Mouse (Mus musculus) ES-E14 (cell line): ENCODE data around the gene Hipk4. TPM values are rescaled to one million over a fixed set of nuclear protein-coding genes. Genes with fewer than 3 reads are reported as not detected.

Experiments
- DNase-seq: peaks from one replicate; pipeline ENCODE4 v3.0.0-alpha.2; 2013; ENCODE audit warnings: low read depth, low spot score
- H3K27ac ChIP-seq: 2 replicates; pipeline ENCODE4 v1.5.1; 2012; ENCODE audit warnings: low read depth, mild to moderate bottlenecking, low read length, moderate library complexity, mixed read lengths; ENCODE audit not compliant: poor library complexity, insufficient read depth, severe bottlenecking
- H3K36me3 ChIP-seq: 2 replicates; pipeline ENCODE4 v1.6.1; 2012; ENCODE audit warnings: mild to moderate bottlenecking, low read length, moderate library complexity, mixed read lengths; ENCODE audit not compliant: control insufficient read depth, poor library complexity, insufficient read depth, severe bottlenecking
- H3K4me1 ChIP-seq, 2 experiments: fragments of 150-350 bp in 1 of 2; sonication (generic) in 1 of 2; 2 replicates each; pipeline ENCODE4 v1.6.1; 2012; ENCODE audit warnings: low read length in 2 of 2, mild to moderate bottlenecking in 1 of 2, mixed read lengths in 1 of 2; ENCODE audit not compliant: control insufficient read depth in 2 of 2, insufficient read depth in 2 of 2, poor library complexity in 1 of 2
- H3K4me3 ChIP-seq, 2 experiments: fragments of 150-350 bp in 1 of 2; sonication (generic) in 1 of 2; 2 replicates each; pipeline ENCODE4 v1.5.1; 2012; ENCODE audit warnings: low read length in 2 of 2, low read depth in 1 of 2, mild to moderate bottlenecking in 1 of 2, mixed read lengths in 1 of 2; ENCODE audit not compliant: insufficient read depth in 1 of 2, poor library complexity in 1 of 2, severe bottlenecking in 1 of 2
- H3K9ac ChIP-seq: 2 replicates; pipeline ENCODE4 v1.6.1; 2012; ENCODE audit warnings: low read depth, mild to moderate bottlenecking, low read length, mixed read lengths; ENCODE audit not compliant: poor library complexity, insufficient read depth, severe bottlenecking
- H3K9me3 ChIP-seq: fragments of 150-350 bp; sonication (generic); 2 replicates; pipeline ENCODE4 v1.6.1; 2012; ENCODE audit warnings: low read depth, mild to moderate bottlenecking, low read length; ENCODE audit not compliant: control insufficient read depth, insufficient read depth
- CHD2 ChIP-seq: IDR thresholded peaks from 2 replicates; pipeline ENCODE4 v1.6.1; 2014; ENCODE audit warnings: mild to moderate bottlenecking, low read depth, low read length, inconsistent platforms
- HCFC1 ChIP-seq: IDR thresholded peaks from 2 replicates; pipeline ENCODE4 v1.6.1; 2012; ENCODE audit warnings: low read length, inconsistent platforms, borderline replicate concordance; ENCODE audit not compliant: insufficient read depth
- MAFK ChIP-seq: IDR thresholded peaks from 2 replicates; pipeline ENCODE4 v1.6.1; 2014; ENCODE audit warnings: mild to moderate bottlenecking, low read depth, low read length, inconsistent platforms; ENCODE audit not compliant: insufficient read depth
- ZC3H11A ChIP-seq: IDR thresholded peaks from 2 replicates; pipeline ENCODE4 v1.6.1; 2012; ENCODE audit warnings: low read depth, mild to moderate bottlenecking, inconsistent platforms, low read length, borderline replicate concordance
- ZNF384 ChIP-seq: IDR thresholded peaks from 2 replicates; pipeline ENCODE4 v1.6.1; 2012; ENCODE audit warnings: low read depth, low read length, inconsistent platforms
- in situ Hi-C, 2 experiments: fragments of 600-800 bp; cut with MboI; formaldehyde crosslinking; loops; one replicate each; pipeline ENCODE4 v1.15.1; 2025; ENCODE audit warnings: low sequenced_read_pairs in 2 of 2, inconsistent platforms in 1 of 2; ENCODE audit not compliant: unreplicated experiment in 2 of 2
- total RNA-seq: library from RNA; depleted of rRNA; stranded (reverse); fragments of 300-350 nt; gene quantifications from 2 replicates; pipeline ENCODE4 v1.2.3, GENCODE M21; 2012

Hipk4 gene
- total RNA-seq, 1 experiment, result 1.7 TPM

DNA sequence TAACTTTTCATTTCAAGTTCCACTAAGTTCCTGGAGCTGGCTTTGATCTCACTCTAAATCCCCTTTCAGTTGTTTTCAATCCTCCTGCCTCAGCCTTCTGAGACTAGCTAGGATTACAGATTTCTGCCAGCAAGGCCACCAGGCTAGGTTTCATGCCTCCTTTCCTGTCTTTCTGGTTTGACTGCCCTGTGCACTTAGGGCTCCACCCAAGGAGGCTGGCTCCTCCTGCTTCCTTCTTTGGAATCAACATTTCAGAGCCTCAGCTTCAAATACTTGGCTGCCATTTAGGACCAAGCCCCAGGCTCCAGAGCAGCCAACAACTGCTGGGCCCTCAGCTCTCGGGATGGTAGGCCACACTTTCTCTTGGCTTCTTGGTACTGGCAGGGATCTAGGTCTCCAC is 2.5 kb upstream of the Hipk4 start:
- no peak for DNase-seq
- Histone ChIP-seq H3K9ac (peak overlapping the region; percentile 49), H3K4me3 (peak overlapping the region in 1 of 2 experiments; percentile 34; a peak in 1 of 4 replicates)

DNA sequence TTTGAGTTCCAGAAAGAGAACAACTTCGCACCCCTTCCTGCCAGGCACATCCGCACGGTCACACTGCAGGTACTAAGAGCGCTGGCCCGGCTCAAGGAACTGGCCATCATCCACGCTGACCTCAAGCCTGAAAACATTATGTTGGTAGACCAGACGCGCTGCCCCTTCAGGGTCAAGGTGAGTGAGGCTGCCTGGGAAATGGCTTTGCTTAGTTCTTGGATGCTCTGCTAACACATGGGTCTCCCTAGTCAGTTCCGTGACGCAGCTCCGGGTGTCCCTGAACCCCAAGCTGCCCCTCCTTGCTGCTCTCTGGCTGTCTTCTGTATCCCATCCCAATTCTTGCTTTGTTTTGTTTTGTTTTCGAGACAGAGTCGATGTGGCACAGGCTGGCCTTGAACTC is 738 bp downstream of the Hipk4 start:
- no peak overlapping the region for H3K27ac ChIP-seq
- in situ Hi-C loops, result no loop called here
- no peaks in the 10 kb centered on the region; the same call in 1 of the 2 replicates for H3K36me3 ChIP-seq
- DNase-seq, result no peak
- H3K9ac ChIP-seq, result no peak overlapping the region
- peaks cover 9 to 28% of the 10 kb centered on the region in 2 experiments; a peak in 3 of 4 replicates for H3K4me1 ChIP-seq
- no peak overlapping the region for H3K4me3 ChIP-seq
- no peaks in the 10 kb centered on the region for H3K9me3 ChIP-seq
- TF ChIP-seq HCFC1, result no peak
- TF ChIP-seq ZC3H11A, result no peak
- TF ChIP-seq MAFK, result no peak

More for the DNA sequence above, 2.5 kb upstream of the Hipk4 start:
- peaks cover 6% of the 10 kb centered on the region; the same call in 1 of the 2 replicates for H3K36me3 ChIP-seq
- peak overlapping the region; percentile 93 for H3K27ac ChIP-seq
- peaks cover 7 to 22% of the 10 kb centered on the region in 2 experiments; a peak in 3 of 4 replicates for H3K4me1 ChIP-seq
- TF ChIP-seq ZNF384 (no peak), MAFK (no peak), HCFC1 (no peak), ZC3H11A (no peak), CHD2 (no peak; the same call in 1 of the 2 replicates)
- in situ Hi-C loops, result no loop called here
- no peaks in the 10 kb centered on the region for H3K9me3 ChIP-seq

DNA sequence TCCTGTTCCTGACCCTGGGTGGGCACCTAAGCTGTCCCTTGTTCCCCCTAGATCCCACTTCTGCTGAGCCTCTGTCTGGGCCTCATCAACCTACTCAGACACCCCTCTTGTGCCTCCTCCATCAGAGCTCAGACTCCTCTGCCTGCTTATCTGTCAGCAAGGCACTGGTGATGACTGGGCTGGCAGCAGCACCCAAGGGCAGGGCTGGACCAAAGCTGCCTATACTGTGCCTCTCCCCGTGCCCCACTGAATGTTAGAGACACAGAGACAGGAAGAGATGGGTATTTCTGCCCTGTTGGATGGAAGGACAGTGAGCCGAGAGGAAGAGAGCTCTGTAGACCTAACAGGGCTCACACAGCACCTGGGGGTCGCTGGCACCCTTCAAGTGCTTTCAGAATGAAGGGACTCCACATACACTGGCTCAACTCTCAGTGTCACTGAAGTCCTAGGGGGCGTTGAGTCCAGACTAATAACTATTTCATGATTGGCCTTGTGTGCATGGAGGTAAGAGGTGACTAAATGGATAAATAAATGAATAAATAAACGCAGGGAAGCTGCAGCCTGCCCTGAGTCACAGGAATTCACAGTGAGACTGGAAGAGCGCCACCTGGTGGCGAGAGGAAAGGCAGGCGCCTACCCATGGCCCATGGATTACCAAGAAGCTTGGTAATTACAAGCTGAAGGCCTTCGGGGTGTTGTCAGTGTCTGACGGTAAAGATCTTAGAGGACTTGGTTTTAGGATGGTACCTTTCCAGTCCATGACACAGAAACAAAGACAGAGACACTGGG is 3.2 kb downstream of the Hipk4 start:
- peak; percentile 70 for DNase-seq
- in situ Hi-C loops, result no loop called here
- Histone ChIP-seq H3K36me3 (peaks cover 3% of the 10 kb centered on the region; the same call in 1 of the 2 replicates), H3K4me3 (no peak overlapping the region), H3K4me1 (peaks cover 5 to 26% of the 10 kb centered on the region in 2 experiments; a peak in 3 of 4 replicates), H3K9ac (no peak overlapping the region), H3K27ac (no peak overlapping the region), H3K9me3 (no peaks in the 10 kb centered on the region)
- TF ChIP-seq HCFC1 (no peak), ZC3H11A (no peak), MAFK (no peak), ZNF384 (no peak), CHD2 (no peak)

DNA sequence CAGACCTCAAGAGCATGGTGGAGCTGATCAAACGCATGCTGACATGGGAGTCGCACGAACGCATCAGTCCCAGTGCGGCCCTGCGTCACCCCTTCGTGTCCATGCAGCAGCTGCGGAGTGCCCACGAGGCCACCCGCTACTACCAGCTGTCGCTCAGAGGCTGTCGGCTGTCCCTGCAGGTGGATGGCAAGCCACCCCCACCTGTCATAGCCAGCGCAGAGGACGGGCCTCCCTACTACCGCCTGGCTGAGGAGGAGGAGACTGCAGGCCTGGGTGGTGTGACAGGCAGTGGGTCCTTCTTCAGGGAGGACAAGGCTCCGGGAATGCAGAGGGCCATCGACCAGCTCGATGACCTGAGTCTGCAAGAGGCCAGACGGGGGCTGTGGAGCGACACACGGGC is 6.0 kb downstream of the Hipk4 start:
- in situ Hi-C loops, result no loop called here
- DNase-seq, result no peak
- Histone ChIP-seq H3K36me3 (peaks cover 17% of the 10 kb centered on the region; the same call in 1 of the 2 replicates), H3K4me1 (peaks cover 3 to 18% of the 10 kb centered on the region in 2 experiments; a peak in 2 of 4 replicates), H3K4me3 (peak overlapping the region in 1 of 2 experiments; percentile 54; a peak in 2 of 4 replicates), H3K9ac (peak overlapping the region; percentile 34; the same call in 1 of the 2 replicates), H3K9me3 (no peaks in the 10 kb centered on the region), H3K27ac (no peak overlapping the region)
- TF ChIP-seq ZNF384, result no peak
- no peak for TF ChIP-seq MAFK
- TF ChIP-seq HCFC1, result no peak
- no peak for TF ChIP-seq ZC3H11A
- no peak for TF ChIP-seq CHD2
